Mouse (Mus musculus) gonadal fat pad, adult 2 months (tissue): Measurements from ENCODE around the gene Apip. TPM values are rescaled to one million over a fixed set of nuclear protein-coding genes. Genes with fewer than 3 reads are reported as not detected.
A peak's percentile ranks its signal among the peaks of the same experiment; 100 is the strongest.

Experiments
- DNase-seq: peaks from one replicate; pipeline ENCODE4 v3.0.0-alpha.2; 2012; ENCODE audit warnings: low read depth
- polyA plus RNA-seq: library from polyadenylated mRNA; depleted of rRNA; stranded (reverse); fragments of >200 nt; gene quantifications from 2 replicates; pipeline ENCODE4 v1.2.3, GENCODE M21; 2012; rRNA removed

Gene Apip
- polyA plus RNA-seq, 1 experiment, result 34.4 TPM

GRCm38 (mm10) chr2:103102595-103102994 lies 29.1 kb downstream of the Apip start:
- DNase-seq, result no peak

DNA sequence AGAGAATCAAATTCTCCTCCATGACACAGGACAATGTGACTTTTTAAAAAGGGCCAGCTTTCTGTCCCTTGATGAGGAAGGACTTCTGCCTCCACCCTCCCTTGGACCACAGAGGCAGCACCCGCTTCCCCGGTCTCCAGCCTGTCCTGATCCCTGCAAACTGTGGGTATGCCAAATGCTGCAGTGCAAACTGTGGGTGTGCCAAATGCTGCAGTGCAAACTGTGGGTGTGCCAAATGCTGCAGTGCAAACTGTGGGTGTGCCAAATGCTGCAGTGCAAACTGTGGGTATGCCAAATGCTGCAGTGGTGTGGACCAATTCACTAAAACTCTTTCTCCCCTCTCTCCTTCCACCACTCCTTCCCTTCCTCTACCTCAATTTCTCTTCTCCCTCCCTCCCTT lies 32.7 kb downstream of the Apip start:
- DNase-seq, result no peak

- DNase-seq, result no peak
These were observed 38.2 kb downstream of the Apip start for GRCm38 (mm10) chr2:103111669-103112068.

- no peak for DNase-seq
These were observed 43.7 kb downstream of the Apip start for GRCm38 (mm10) chr2:103117212-103117611.

GRCm38 (mm10) chr2:103118324-103119196 lies 45.1 kb downstream of the Apip start:
- no peak for DNase-seq

DNA sequence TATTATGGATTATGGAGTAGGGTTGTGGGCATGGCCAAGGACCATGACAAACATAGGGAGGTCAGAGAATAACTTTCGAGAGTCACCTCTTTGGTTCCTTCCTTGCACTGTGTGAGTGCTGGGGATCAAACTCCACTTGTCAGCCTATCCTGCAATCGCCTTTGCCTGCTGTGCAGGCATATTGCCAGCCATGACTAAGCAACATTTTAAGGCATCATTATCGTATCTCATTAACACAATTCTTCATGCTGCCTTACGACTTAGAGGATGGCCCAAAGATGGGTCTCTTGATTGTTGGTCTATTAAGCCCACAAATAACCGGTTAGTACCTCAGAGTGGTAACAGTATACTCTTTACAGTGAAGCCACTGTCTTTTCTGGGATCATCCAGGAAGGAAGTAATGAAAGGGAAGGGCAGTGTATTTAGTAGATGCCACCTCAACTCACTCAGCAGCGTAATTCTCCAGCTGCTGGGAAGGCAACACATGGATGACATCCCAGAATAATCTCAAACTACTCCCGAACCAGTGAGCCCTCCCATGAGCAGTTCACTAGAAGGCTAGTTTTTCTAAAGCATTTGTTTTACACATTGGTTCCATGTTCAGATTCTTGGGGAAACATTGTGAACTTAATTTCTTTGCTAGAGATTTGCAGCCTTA lies 45.9 kb downstream of the Apip start:
- no peak for DNase-seq

- no peak for DNase-seq
These were observed 56.2 kb downstream of the Apip start for GRCm38 (mm10) chr2:103129676-103130075.

- DNase-seq, result no peak
These were observed 57.7 kb downstream of the Apip start for GRCm38 (mm10) chr2:103131145-103131544.

GRCm38 (mm10) chr2:103138529-103139265 lies 65.2 kb downstream of the Apip start:
- peak; percentile 93 for DNase-seq

Other genes starting within 250 kb of the Apip start
- gene Cd44, start 172.0 kb upstream of the Apip start, polyA plus RNA-seq, result 8.5 and 12.5 TPM in 2 replicates
- 23.1 and 31.4 TPM in 2 replicates for gene Pdhx, start 162 bp upstream of the Apip start, polyA plus RNA-seq
- gene Ehf, start 229.6 kb downstream of the Apip start, polyA plus RNA-seq, result 82.3 and 89.4 TPM in 2 replicates